ENCODE assay signal across 7 mouse cellular contexts in the genomic region with DNA sequence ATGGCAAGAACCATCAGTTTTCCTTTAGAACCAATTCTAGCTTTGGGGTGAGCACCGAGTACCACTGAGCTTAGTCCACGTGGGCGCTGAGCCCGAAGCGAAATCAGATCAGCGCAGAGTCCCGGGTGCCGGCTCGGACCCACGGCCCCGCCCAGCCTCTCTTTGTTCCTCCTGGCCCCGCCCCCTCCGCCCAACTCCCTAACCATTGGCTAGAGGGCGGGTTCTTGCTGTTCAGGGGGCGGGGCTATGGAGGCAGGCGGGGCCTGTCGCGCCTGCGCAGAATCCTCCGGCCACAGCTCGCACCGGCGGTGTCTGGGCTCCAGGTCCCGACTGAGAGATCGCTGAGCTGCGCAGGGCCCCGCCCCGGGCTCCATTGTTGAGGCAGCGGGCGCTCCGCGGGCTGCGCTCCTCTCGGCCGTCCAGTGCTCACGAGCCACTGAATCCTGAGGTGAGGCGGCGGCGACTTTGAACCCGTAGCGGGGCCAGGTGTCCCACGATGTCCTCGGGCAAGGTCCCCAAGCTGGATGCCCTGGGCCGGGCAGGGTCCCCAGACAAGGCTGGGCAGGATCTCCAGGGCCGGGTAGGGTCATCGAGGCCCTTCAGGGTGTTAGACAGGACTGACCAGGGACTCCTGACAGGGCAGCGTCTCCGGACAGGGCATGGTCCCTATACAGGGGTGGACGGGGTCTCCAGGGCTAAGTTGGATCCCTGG. TPM values are rescaled to one million over a fixed set of nuclear protein-coding genes. Genes with fewer than 3 reads are reported as not detected.
DNase-seq lines count a peak whose midpoint lies in the region; ATAC-seq lines count a peak whose summit lies in the region.

Gene Afap1, plus strand, starts transcription at position 227 of the 712 bp plus-strand sequence.

- H3K9me3 ChIP-seq in embryonic facial prominence, embryonic 13.5 days = no peaks in the 10 kb centered on the region
- H3K9me3 ChIP-seq in limb, embryonic 10.5 days (replicated peaks) = no peaks in the 10 kb centered on the region
- no peaks in the 10 kb centered on the region for H3K9me3 ChIP-seq in midbrain, embryonic 12.5 days

- H3K4me2 ChIP-seq in embryonic facial prominence, embryonic 13.5 days = peak within 1 kb of the TSS; percentile 97
- peak within 1 kb of the TSS; percentile 93 for H3K4me2 ChIP-seq in midbrain, embryonic 12.5 days (replicated peaks)

- DNase-seq in adrenal gland, postnatal 4 days (ENCODE audit: low spot score in 2 of 2) = peak; percentile 95 to 98
- DNase-seq in heart, adult 18-20 months = peak; percentile 99
- DNase-seq in kidney, adult 18-20 months = peak; percentile 100
- peak; percentile 99 for DNase-seq in limb, embryonic 10.5 days (ENCODE audit: low spot score)
- DNase-seq in skeletal muscle tissue, adult 2 months (ENCODE audit: low read depth, low spot score) = peak; percentile 98

- peak; percentile 96 for ATAC-seq in embryonic facial prominence, embryonic 13.5 days (ENCODE audit: insufficient number of reproducible peaks, insufficient read depth, low FRiP score, low TSS enrichment, low read depth)
- peak; percentile 94 for ATAC-seq in midbrain, embryonic 12.5 days (ENCODE audit: low FRiP score, low read depth)

- H3K27me3 ChIP-seq in embryonic facial prominence, embryonic 13.5 days = peaks cover 9% of the 10 kb centered on the region
- peaks cover 11% of the 10 kb centered on the region for H3K27me3 ChIP-seq in limb, embryonic 10.5 days (ENCODE audit: low read depth, poor library complexity, severe bottlenecking)
- H3K27me3 ChIP-seq in midbrain, embryonic 12.5 days = peaks cover 22% of the 10 kb centered on the region

- peak within 1 kb of the TSS; percentile 94 for H3K4me3 ChIP-seq in embryonic facial prominence, embryonic 13.5 days
- H3K4me3 ChIP-seq in limb, embryonic 10.5 days = peak within 1 kb of the TSS; percentile 80
- peak within 1 kb of the TSS; percentile 84 for H3K4me3 ChIP-seq in midbrain, embryonic 12.5 days

- peak within 1 kb of the TSS; percentile 94 for H3K9ac ChIP-seq in embryonic facial prominence, embryonic 13.5 days
- peak within 1 kb of the TSS; percentile 95 for H3K9ac ChIP-seq in midbrain, embryonic 12.5 days (replicated peaks)

- H3K4me1 ChIP-seq in embryonic facial prominence, embryonic 13.5 days = peaks cover 22% of the 10 kb centered on the region
- H3K4me1 ChIP-seq in limb, embryonic 10.5 days = peaks cover 24% of the 10 kb centered on the region
- peaks cover 35% of the 10 kb centered on the region for H3K4me1 ChIP-seq in midbrain, embryonic 12.5 days

- 0 out of 2 replicates have a peak, but pooled peaks cover 2% of the 10 kb centered on the region for H3K36me3 ChIP-seq in embryonic facial prominence, embryonic 13.5 days
- H3K36me3 ChIP-seq in limb, embryonic 10.5 days = no peaks in the 10 kb centered on the region
- no peaks in the 10 kb centered on the region for H3K36me3 ChIP-seq in midbrain, embryonic 12.5 days

- WGBS in embryonic facial prominence, embryonic 13.5 days = under 1% methylated on average over 49 of the region's 49 CpGs
- under 1% methylated on average over 49 of the region's 49 CpGs for WGBS in limb, embryonic 10.5 days
- under 1% methylated on average over 49 of the region's 49 CpGs for WGBS in midbrain, embryonic 12.5 days

- H3K27ac ChIP-seq in embryonic facial prominence, embryonic 13.5 days = peak within 1 kb of the TSS; percentile 75
- H3K27ac ChIP-seq in limb, embryonic 10.5 days = peak within 1 kb of the TSS; percentile 93
- H3K27ac ChIP-seq in midbrain, embryonic 12.5 days (replicated peaks) = peak within 1 kb of the TSS; percentile 83

RNA-seq across cellular contexts. Expression of gene Afap1, which starts in this region (rescaled TPM):
- total RNA-seq in adrenal gland, postnatal 4 days (2021) = 10 to 100 TPM; 34.4 to 44.0 TPM
- 18.1 and 20.9 TPM in 2 replicates for polyA plus RNA-seq in embryonic facial prominence, embryonic 13.5 days (2015; fragmentation: Nextera tagmentation; extraction: Ambion mirVana)
- 10 to 100 TPM; 16.9 to 19.2 TPM for total RNA-seq in heart, adult 18-20 months (2021)
- polyA plus RNA-seq in limb, embryonic 10.5 days (2016; fragmentation: Nextera tagmentation; extraction: Ambion mirVana) = 13.6 and 15.1 TPM in 2 replicates
- 60.7 and 64.6 TPM in 2 replicates for polyA plus RNA-seq in midbrain, embryonic 12.5 days (2016; fragmentation: Nextera tagmentation; extraction: Ambion mirVana)

Comparison
In these comparisons a context has a peak if more than half of its experiments do, and no peak if none do; other contexts are left out.
1. Peak in every context shown above with its lines: DNase-seq, ATAC-seq, H3K4me3 ChIP-seq and H3K27ac ChIP-seq.